Mouse (Mus musculus): ENCODE results near the gene Armc9.

The Armc9 gene

DNA sequence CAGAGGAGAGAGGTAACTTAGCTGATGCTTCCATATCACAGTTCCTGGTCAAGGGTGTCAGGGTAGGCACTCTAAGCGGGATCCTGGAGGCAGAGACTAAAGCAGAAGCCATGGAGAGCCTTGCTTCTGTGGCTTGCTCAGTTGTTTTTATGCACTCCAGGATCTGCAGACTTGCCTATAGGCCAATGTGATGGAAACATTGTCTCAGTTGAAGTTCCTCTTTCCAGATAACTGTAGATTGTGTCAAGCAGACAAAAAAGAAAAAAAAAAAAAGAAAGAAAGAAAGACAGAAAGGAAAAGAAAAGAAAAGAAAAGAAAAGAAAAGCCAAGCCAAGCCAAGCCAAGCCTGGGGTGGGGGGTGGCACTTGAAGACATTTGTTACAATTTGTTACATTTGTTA, 60.7 kb downstream of the Armc9 start:
- no peak for DNase-seq (ENCODE audit: extremely low read depth, insufficient read length, low spot score)

DNA sequence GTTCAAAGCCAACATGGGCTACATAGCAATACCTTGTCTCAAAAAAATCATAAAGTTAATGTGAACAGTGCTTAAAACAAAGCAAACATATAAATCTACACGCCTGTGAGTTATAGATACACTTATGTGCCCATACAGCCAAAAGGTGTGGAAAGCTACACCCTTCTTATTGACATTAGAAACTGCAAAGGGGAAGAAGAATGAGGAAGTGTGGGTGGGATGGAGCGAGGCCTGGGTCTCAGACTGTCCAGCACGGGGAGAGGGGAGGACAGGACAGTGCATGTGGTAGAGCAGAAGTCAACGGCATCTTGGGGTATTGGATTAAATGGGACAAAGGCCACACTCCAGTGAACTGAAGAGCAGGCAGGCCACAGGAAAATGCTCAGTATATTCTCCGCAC, 61.8 kb downstream of the Armc9 start:
- no peak for DNase-seq (ENCODE audit: extremely low read depth, insufficient read length, low spot score)

DNA sequence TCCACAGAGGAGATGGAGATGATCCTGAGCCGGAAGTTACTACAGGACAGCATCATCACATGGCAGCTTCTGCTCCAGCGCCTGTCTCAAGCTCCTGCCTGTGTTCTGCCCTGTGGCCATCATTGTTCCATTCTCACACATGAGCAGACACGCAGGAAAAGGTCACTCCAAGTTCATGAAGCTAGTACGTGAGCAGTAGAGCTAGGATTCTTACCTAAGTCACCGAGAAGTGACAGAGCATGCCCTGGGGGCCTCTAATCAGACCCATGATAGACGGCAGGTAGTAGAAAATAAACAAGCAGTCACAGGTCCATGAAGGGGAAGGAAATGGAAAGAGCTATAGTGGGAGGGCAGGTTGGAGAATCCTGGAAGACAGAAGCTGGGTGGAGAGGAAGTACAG, 63.4 kb downstream of the Armc9 start:
- DNase-seq (ENCODE audit: extremely low read depth, insufficient read length, low spot score) = no peak

DNA sequence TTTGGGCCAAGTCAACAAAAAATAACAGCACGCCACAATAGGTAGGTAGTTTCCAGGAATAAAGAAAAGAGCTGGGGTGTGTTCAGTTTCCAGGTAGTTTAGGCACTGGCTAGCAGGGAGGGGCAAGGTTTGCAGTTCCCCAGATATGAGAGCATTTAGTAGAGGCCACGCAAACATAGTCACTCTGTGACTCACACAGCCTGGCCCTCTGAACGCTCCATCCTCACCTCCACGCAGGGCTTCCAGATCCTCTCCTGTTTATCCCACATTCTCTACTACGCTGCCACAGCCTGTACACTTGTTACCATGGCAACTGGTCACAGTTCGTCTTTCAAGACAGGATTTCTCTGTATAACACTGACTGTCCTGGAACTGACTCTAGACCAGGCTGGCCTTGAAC, 70.6 kb downstream of the Armc9 start:
- no peak for DNase-seq (ENCODE audit: extremely low read depth, insufficient read length, low spot score)

DNA sequence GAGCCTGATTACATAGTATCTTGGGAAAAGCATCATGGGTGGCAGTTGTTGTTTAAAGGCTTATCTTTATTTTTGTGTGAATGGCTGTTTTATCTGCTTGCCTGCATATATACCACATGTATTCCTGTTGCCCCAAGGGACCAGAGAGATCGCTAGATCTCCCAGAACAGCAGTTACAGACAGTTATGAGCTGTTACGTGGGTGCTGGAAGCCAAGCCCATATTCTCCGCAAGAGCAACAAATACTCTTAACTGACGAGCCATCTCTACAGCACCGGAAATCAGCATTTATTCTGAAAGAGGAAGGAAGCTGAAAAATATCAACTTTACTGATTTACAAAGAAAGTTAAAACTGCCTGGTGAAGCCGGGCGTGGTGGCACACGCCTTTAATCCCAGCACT, 74.1 kb downstream of the Armc9 start:
- DNase-seq (ENCODE audit: extremely low read depth, insufficient read length, low spot score) = no peak

DNA sequence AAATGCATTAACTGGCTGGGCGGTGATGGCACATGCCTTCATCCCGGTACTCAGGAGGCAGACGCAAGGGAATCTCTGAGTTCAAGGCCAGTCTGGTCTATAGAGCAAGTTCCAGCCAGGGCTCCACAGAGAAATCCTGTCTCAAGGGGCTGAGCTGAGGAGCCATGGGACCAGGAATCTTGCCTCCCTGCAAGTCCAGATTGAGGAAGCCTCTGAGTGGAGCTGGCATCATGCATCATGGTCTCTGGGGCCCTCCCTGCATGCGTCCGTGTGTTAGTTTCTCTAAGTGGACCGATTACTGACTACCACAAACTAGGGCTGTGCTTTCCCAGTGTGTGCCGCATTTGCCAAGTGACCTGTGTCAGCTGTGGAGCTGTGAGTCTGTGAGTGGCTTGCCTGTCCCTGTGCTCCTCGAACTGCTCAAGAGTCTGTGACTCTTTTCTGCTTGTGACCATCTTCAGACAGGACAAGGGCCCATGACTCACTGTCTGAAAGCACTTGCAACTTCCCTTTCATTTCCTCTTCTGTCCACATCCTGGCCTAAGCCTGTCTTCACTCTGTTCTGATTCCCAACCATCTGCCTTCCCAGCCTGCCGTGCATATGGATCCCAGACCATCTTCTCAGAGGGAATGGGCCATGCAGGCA, 74.7 kb downstream of the Armc9 start:
- DNase-seq (ENCODE audit: extremely low read depth, insufficient read length, low spot score) = no peak

DNA sequence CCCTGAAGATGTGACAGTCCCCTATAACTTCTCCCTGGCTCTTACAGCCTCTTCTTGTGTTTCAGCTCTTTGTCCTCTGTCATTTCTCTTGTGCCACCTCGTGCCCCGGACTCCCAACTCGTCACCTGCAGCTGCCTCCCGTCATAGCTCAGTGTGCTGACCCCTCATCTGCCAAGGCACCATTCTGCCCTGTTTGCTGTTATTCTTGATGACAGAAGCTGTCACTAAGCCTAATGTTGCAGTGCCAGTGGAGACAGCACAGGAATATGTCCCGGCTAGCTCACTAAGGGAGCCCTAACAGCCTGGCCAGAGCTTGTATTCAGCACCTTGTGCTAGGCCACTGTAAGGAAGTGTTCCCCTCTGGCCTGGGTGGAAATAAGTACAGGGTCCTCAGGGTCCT, 78.1 kb downstream of the Armc9 start:
- no peak for DNase-seq (ENCODE audit: extremely low read depth, insufficient read length, low spot score)

DNA sequence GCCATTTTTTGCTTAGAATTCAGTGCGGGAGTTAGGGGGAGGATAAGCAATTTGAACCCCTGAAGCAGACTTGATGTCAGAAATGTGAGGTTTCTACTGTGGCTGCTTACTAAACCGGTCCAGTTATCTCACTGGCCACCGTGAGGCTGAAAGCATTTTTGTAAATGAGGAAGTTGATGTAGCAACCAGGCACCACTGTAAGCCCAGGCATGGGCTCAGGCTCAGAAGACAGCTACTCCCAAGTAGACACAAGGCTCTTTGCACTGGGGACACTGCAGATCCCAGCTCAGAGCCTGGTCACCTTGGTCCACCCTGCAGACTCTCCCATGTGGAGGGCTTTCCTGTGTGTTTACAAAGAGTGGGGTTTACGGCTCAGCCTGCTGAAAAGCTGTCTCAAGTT, 79.2 kb downstream of the Armc9 start:
- DNase-seq (ENCODE audit: extremely low read depth, insufficient read length, low spot score) = no peak

DNA sequence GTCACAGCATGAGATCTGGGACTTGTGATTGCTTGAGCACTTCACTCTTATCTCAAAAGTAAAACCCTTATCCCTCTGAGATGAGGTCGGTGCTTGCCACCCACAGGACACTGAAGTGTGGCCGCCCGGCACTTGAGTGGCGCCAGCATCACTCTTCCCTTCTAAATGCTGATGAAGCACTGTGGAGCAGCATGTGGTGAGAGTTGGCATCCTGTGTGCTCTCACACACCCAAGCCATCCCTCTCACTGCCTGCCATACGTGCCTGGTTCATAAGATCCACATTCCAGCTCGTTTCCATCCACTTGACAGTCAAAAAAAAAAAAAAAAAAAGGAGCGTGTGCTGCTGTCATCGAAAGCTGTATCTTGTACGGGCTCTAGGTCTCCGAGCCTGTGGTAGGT, 80.5 kb downstream of the Armc9 start:
- no peak for DNase-seq (ENCODE audit: extremely low read depth, insufficient read length, low spot score)

DNA sequence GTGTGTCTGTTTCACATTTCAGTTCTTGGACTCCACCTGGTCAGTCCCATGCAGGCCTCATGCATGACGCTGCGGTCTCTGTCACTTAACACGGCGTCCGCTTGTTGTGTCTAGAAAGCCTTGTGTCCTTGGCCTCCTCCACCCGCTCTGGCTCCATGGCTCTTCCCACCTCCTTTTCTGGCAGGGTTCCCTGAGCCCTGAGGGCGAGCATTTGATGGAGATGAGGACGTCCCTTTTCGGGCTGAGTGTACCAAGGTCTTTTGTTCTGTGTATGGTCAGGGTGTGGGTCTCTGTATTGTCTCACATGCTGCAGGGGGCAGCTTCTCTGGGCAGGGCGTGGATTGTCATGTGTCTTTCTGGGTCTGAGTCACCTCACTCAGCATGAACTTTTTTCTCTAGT, 81.9 kb downstream of the Armc9 start:
- DNase-seq (ENCODE audit: extremely low read depth, insufficient read length, low spot score) = no peak

DNA sequence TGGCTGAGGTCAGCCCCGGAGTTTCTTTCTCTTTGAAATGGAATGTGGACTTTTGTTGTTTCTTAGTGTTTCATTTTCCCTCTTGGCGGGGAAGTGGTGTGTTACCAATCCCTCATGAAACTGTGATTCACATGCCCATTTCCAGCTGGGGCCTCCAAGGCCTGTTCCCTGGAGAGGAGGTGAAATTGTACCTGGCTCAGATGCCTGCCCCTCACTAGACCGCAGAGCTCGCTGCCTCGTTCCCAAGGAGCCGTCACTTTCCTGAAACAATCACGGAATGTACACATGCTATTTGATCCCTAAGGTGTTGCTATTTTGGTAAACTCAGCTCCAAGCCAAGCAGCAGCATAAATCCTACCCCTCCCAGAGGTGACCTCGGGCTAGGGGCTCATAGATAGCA, 84.4 kb downstream of the Armc9 start:
- no peak for DNase-seq (ENCODE audit: extremely low read depth, insufficient read length, low spot score)

DNA sequence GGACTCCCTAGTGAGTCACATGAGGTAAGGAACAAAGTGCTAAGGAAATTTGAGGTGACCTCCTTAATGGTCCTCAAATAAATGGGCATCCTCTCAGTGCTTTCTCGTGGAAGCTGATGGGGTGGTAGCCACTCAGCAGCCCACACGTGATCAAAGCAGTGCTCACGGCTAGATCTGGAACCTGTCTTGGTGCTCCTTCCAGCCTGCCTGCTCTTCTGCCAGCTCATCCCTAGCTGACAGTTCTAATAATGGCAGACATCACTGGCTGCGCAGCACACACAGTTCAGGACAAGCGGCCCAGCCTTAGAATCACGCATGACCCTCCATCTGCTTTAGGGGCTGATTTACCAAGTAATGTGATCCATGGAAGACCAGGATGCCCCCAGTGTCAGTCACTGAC, 85.3 kb downstream of the Armc9 start:
- DNase-seq (ENCODE audit: extremely low read depth, insufficient read length, low spot score) = no peak

DNA sequence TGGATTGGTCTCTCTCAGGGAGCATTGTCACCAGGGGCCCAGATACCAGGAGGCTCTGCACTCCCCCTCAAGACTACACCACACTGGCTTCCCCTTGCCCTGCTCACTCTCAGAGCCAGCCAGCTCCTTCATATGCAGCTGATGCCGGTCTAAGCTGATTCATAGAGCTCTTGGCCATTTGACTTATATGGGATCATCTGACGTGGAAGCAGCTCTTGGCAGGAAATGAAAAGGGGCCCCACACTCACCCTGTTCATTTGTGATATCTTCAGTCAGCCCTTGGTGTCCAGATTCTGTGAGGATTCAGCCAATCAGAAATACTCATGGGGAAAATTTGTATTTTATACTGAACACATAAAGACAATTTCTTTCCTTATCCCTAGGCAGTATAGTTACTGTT, 86.4 kb downstream of the Armc9 start:
- no peak for DNase-seq (ENCODE audit: extremely low read depth, insufficient read length, low spot score)

DNA sequence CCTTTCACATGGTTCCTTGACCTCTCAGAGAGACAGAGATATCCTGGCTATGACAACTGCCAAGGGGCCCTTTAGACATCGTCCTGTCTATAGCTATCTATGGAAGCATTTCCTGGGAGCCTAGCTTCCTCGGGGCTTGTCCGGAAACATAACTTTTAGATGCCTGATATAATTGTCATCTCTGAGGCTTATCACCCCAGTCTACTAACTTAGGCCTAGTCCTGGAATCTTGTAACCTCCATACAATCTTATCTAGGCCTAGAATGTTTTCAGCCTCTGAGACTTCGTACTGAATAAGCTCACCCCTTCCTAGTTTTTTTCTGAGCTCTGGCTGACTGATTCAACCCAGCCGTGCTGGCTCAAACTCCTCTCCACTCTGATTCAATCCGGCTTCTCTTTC, 88.9 kb downstream of the Armc9 start:
- DNase-seq (ENCODE audit: extremely low read depth, insufficient read length, low spot score) = no peak

DNA sequence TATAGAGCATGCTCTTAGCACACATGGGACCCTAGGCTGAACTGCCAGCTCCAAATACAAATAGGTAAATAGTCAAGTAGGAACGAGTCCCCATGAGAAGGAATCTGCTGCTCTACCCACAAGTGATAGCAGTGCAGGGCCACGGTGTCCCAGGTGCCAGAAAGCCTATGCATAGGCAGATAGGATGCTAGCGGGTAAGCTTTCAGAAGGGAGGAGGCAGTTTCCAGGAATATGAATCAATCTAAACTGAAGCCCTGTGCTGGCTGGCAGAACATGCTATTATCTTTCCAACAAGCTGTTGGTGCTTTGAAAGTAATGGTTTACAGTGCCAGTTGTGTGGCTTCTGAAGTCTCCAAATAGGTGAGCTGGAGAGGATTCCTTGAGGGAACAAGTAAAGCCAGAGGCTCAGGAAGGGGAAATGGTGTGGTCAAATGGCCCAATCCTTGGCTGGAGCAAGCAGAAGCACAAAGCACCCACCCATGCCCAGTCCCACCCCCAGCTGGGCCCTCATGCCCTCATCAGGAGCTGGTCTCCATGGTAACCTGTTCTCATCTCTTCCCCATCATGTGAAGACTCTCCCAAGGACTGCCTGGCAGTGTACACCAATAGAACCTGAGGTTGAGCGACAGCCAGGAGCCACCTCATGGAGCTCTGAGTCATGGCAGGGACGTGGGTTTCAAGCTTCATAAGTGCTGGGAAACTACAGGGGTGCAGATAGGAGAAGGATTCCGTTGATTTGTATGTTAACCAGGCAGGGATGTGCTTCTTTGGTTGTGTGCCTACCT, 90.9 kb downstream of the Armc9 start:
- no peak for DNase-seq (ENCODE audit: extremely low read depth, insufficient read length, low spot score)

DNA sequence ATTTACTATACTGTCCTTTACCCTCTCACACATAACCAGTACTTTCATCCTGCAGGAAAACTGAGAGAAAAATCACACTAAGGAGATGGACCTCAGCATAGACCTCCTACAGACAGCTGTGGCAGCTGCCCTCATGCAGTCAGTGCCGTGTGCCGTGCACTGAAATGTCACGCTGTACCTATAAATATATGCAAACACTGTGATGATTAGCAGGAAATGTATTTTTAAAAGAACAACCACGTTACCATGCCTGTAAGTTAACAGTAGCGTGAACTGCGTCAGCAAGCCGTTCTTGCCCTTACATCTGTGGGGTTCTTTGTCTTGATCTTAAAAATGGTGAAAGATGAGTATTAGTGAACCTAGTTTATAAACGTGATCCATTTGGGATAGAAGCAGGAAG, 98.8 kb downstream of the Armc9 start:
- no peak for DNase-seq (ENCODE audit: extremely low read depth, insufficient read length, low spot score)

DNA sequence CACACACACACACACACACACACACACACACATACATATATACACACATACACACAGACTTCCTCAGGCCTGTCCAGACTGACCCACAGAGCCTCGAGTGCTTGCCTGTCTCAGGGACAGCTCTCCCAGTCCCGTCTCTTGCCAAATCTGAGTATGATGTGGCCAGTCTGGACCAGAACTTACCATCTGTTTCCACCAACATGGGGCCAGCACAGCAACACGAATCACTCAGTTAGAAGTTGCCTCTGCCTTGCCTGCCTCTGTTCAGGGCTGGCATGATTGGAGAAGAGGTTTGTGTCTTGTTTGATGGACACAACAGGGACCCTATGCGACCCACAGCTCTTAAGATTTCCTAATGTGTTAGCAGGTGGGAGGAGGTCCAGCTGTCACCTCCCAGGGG, 101.7 kb downstream of the Armc9 start:
- DNase-seq (ENCODE audit: extremely low read depth, insufficient read length, low spot score) = no peak

DNA sequence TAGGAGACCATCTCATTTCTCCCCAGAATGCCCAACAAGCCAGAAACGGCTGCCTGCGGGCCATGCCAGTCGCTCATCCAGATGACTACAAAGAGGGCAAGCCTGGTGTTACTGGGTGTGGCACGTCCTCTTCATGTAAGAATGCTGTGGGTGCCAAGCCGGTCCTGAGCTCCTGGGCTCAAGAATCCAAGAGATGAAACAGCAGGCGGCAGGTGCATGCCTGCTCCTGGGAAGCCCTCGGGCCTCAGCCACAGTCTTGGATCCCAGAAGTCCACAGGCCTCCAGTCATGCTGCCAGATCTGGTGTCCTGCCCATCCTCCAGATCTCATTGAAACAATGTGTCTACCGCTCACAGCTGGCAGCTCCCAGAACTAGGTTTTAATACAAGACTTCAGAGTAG, 102.6 kb downstream of the Armc9 start:
- DNase-seq (ENCODE audit: extremely low read depth, insufficient read length, low spot score) = no peak

DNA sequence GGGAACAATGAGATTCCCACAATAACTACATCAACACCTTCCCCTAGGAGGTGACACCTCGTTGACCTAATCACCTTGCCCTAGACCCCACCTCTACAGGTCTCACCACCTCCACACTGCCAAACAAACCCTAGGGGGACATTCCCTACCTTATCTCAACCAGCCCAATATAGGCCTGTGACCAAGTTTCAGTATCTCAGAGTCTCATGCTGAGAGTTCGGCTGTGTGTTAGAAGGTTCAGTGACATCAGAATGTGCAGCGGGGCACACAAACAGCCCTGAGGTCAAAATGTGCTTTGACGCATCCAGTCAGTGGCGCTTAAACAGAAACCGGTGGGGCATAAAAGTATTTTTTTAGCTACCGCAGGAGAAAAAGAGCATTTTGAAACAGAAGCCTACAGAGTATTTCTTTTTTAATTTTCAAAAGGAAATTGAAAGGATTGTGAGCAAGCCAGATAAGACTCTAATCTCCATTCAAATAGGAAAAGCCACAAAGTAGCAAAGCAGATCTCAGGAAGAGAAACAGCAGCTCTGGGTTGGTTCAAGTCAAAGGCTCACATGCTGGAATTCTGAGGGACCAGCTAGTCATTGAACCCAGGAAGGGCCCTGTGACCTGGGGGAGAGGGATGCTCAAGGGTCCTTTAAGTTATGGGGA, 103.7 kb downstream of the Armc9 start:
- no peak for DNase-seq (ENCODE audit: extremely low read depth, insufficient read length, low spot score)

DNA sequence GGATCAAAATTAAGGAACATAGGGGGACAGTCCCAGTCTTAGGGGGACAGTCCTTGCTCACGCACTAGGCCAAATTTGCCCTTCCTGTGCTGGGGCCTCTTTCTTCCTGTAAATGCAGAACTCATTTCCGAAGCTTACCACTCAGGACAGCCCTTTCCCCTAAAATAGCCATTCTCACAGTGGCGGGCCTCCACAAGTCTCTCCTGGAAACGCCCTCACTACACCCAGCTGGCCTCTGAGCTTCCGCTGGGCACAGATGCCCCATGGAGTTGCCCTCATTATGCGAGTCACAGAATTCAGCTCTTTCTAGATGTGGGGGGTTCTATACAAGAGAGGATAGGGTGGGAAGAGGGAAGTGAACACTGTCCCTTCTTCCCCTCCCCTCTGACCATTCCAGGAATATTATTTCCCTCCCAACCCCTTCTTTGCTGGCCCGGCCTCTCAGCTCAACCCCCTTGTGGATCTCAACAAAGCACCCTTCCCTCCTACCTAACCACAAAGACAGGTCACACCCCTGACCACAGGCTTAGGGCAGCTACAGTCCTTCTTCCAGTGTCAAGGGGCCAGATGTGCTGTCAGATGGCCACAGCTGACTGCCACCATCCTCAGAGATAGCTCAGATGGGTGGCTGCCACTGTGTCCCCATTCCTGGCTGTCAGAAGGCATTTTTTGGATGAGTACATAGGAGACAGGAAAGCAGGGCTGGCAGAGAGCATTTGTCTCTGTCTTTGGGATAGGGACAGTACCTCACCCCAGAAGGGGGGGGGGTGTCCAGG, 109.2 kb downstream of the Armc9 start:
- DNase-seq (ENCODE audit: extremely low read depth, insufficient read length, low spot score) = no peak

DNA sequence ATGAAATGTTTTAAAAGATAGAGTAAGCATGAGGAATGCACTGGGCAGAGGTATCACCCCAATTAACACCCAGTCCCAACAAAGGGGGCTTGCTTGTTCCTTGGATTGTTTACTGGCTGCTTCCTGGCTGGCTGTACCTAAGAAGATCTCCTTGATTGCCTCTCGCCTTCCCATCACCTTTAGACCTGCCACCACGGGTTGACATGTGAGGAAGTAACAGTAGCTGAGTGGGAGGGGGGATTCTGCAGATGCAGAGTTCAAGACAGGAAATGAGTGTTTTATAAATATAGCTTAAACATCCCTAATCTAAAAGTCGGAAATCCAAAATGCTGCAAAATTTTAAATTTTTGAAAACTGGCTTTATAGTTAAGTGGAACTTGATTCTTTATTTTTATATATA, 110.5 kb downstream of the Armc9 start:
- no peak for DNase-seq (ENCODE audit: extremely low read depth, insufficient read length, low spot score)
